Mouse (Mus musculus): Measurements from ENCODE around the gene Cirbp.
A peak's percentile ranks its signal among the peaks of the same experiment; 100 is the strongest.

The Cirbp gene

GRCm38 (mm10) chr10:80207676-80208075 is 41.9 kb downstream of the Cirbp start:
- no peak for DNase-seq (ENCODE audit: low read depth, low spot score)

- no peak for DNase-seq (ENCODE audit: low read depth, low spot score)
Measured at GRCm38 (mm10) chr10:80208248-80208647, 42.5 kb downstream of the Cirbp start.

GRCm38 (mm10) chr10:80208841-80209371 is 43.1 kb downstream of the Cirbp start:
- DNase-seq (ENCODE audit: low read depth, low spot score), result no peak

DNA sequence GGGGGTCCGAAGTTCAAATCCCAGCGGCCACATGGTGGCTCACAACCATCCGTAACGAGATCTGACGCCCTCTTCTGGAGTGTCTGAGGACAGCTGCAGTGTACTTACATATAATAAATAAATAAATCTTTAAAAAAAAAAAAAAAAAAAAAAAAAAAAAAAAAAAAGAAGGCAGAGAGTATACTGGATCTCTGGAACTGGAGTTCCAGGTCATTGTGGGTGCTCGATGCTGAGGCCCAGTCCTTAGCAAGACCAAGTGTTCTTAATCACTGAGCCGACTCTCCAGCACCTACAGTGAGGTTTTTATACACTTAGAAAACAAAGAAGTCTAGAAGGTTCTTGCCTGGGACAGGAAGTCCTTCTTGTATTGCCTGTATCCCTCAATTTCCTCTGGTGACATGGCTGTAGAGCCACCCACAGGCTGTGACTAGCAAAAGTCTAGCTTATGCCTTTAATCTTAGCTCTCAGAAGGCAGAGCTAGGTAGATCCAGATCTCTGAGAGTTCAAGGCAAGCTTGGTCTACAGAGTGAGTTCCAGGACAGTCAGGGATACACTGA is 45.8 kb downstream of the Cirbp start:
- DNase-seq (ENCODE audit: low read depth, low spot score), result peak; percentile 48

DNA sequence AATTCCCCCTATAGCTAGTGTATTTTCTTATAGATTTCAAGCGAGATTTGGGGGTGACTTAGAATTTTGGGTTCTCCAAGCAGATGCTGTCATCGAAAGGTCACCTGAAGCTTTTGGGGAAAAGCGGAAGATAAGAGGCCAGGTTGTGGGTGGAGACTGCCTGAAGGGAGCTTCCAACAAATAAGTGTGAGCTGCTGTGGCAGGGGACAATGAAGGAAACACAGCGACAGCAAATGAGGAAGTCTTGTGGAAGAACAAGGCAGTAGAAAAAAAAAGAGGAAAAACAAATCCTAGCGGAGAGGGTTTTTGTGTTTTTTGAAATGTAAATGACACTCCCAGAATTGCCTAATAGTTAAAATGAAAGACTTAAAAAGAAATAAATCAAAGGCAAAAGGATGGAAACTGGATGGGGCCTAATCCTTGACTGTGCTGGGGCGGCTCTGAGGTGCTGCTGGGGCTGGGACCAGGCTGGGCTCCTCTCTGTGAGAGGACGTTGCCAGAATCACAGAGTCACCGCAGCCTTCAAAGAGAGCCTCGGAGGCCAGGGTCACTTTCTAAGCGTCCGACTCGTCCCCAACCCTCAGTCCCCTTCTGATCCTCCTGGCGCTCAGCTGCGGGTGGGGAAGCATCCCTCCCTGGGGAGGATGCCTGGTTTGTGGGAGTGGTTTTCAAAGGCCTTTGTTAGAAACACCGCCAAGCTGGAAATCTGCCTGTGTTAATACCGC is 49.4 kb downstream of the Cirbp start:
- DNase-seq (ENCODE audit: low read depth, low spot score), result no peak

DNA sequence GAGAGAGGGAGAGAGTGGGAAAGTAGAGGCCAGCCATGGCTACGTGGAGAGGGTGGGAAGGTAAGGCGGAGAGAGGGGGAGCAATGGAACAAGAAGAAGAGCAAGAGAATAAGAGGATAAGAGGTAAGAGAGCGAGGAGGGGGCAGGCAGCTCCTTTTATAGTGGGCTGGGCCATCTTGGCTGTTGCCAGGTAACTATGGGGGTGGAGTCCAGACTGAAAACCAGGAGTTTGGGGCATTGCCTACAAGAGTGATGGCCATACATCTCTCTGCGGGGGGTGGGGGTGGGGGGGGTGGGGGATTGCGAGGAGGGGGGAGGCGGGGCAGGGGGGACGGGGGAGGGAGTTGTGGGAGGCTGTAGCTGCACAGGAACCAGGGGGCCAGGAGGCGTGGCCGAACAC is 54.9 kb downstream of the Cirbp start:
- no peak for DNase-seq (ENCODE audit: low read depth, low spot score)
